Mouse (Mus musculus) ovary, adult 18-20 months (tissue): ENCODE data around the gene Olfr1258.
"Not testable (repeated sequence)": the region's sequence is repeated elsewhere in the genome, so short reads cannot be mapped to it uniquely, and the experiment has no call there.

Experiments
- DNase-seq: peaks from one replicate; pipeline ENCODE4 v3.0.0; 2022; ENCODE audit warnings: low spot score, mixed read lengths

The Olfr1258 gene

GRCm38 (mm10) chr2:89927009-89927408 is at the start of gene Olfr1258:
TSS of gene Olfr1258 (plus strand) at chr2:89927309.
- no peak for DNase-seq

GRCm38 (mm10) chr2:89878137-89878536 is 49.0 kb upstream of the Olfr1258 start, which contains the start of gene Olfr1257:
TSS of gene Olfr1257 (plus strand) at chr2:89878437.
- DNase-seq, result no peak

GRCm38 (mm10) chr2:89912616-89913015 is 14.5 kb upstream of the Olfr1258 start:
- DNase-seq, result not testable (repeated sequence)

- DNase-seq, result no peak
Measured at GRCm38 (mm10) chr2:89948564-89948963, 21.5 kb downstream of the Olfr1258 start, which contains the start of gene Olfr1259. TSS of gene Olfr1259 (minus strand) at chr2:89948664.

GRCm38 (mm10) chr2:89974184-89974583 is 47.1 kb downstream of the Olfr1258 start, which contains the start of gene Olfr1260:
TSS of gene Olfr1260 (plus strand) at chr2:89974340.
- no peak for DNase-seq

GRCm38 (mm10) chr2:89977709-89978108 is 50.6 kb downstream of the Olfr1258 start:
- no peak for DNase-seq
